Mouse (Mus musculus): Measurements from ENCODE around the gene Acsm2.

GRCm38 (mm10) chr7:119550471-119551222 is 3.5 kb upstream of the Acsm2 start:
- TF ChIP-seq CTCF (IDR thresholded peaks at IDR 0.05; ENCODE audit: low read depth) (no peak), EP300 (IDR thresholded peaks at IDR 0.05; ENCODE audit: low read depth) (no peak)

Measured in liver, postnatal 0 days (tissue).